Mouse (Mus musculus): Measurements from ENCODE around the gene Ms4a13.

DNA sequence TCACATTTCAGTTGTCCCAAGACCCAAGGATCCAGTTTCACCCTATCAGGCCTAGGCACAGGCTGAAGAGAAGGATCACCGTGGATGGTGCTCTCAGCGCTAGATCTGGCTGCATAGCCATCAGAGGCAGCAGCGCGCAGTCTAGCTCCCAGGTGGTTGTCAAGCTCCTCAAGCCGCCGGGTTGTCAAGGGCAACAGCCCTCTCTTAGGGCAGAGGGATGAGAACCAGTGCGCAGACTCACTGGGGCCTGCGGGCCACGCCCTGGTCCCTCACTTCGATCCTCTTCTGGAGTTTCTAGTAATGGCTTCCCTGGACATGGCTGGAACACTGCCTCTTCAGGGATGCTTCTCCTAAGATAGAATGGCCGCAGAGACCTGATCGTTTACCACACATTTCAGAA, at the start of gene Ms4a13:
- TF ChIP-seq ZC3H11A (IDR thresholded peaks at IDR 0.05; ENCODE audit: low read depth, low read length) (no peak), MAFK (IDR thresholded peaks at IDR 0.05; ENCODE audit: borderline replicate concordance, low read depth, low read length) (no peak), TBP (IDR thresholded peaks at IDR 0.05; ENCODE audit: low read depth, low read length) (no peak)

All from MEL (cell line).